Mouse (Mus musculus): ENCODE measurements around the gene Vav3.

Gene Vav3

GRCm38 (mm10) chr3:109335470-109335869, 5.0 kb upstream of the Vav3 start:
- H3K27me3 ChIP-seq (ENCODE audit: control insufficient read depth, insufficient read depth, low read length, poor library complexity, severe bottlenecking) = no peaks in the 10 kb centered on the region
- DNase-seq (ENCODE audit: low read depth, low spot score) = no peak

GRCm38 (mm10) chr3:109339290-109339689, 1.2 kb upstream of the Vav3 start:
- no peak for DNase-seq (ENCODE audit: low read depth, low spot score)
- Histone ChIP-seq H3K27me3 (ENCODE audit: control insufficient read depth, insufficient read depth, low read length, poor library complexity, severe bottlenecking) (no peaks in the 10 kb centered on the region), H3K36me3 (ENCODE audit: control insufficient read depth, insufficient read depth, low read length, poor library complexity, severe bottlenecking) (no peaks in the 10 kb centered on the region)

More at GRCm38 (mm10) chr3:109335470-109335869, 5.0 kb upstream of the Vav3 start:
- H3K36me3 ChIP-seq (ENCODE audit: control insufficient read depth, insufficient read depth, low read length, poor library complexity, severe bottlenecking) = no peaks in the 10 kb centered on the region

- DNase-seq (ENCODE audit: low read depth, low spot score) = peak; percentile 79
- Histone ChIP-seq H3K27me3 (ENCODE audit: control insufficient read depth, insufficient read depth, low read length, poor library complexity, severe bottlenecking) (no peaks in the 10 kb centered on the region), H3K36me3 (ENCODE audit: control insufficient read depth, insufficient read depth, low read length, poor library complexity, severe bottlenecking) (no peaks in the 10 kb centered on the region)
Measured at GRCm38 (mm10) chr3:109339941-109340273, 546 bp upstream of the Vav3 start.

- DNase-seq (ENCODE audit: low read depth, low spot score) = no peak
- no peaks in the 10 kb centered on the region for H3K27me3 ChIP-seq (ENCODE audit: control insufficient read depth, insufficient read depth, low read length, poor library complexity, severe bottlenecking)
- H3K36me3 ChIP-seq (ENCODE audit: control insufficient read depth, insufficient read depth, low read length, poor library complexity, severe bottlenecking) = no peaks in the 10 kb centered on the region
Measured at GRCm38 (mm10) chr3:109341071-109341480, 623 bp downstream of the Vav3 start.

- peak; percentile 67 for DNase-seq (ENCODE audit: low read depth, low spot score)
- no peaks in the 10 kb centered on the region for H3K27me3 ChIP-seq (ENCODE audit: control insufficient read depth, insufficient read depth, low read length, poor library complexity, severe bottlenecking)
- H3K36me3 ChIP-seq (ENCODE audit: control insufficient read depth, insufficient read depth, low read length, poor library complexity, severe bottlenecking) = no peaks in the 10 kb centered on the region
Measured at GRCm38 (mm10) chr3:109341631-109342030, 1.2 kb downstream of the Vav3 start.

GRCm38 (mm10) chr3:109351956-109352684, 11.7 kb downstream of the Vav3 start:
- no peak for DNase-seq (ENCODE audit: low read depth, low spot score)
- H3K27me3 ChIP-seq (ENCODE audit: control insufficient read depth, insufficient read depth, low read length, poor library complexity, severe bottlenecking) = no peaks in the 10 kb centered on the region
- no peaks in the 10 kb centered on the region for H3K36me3 ChIP-seq (ENCODE audit: control insufficient read depth, insufficient read depth, low read length, poor library complexity, severe bottlenecking)

GRCm38 (mm10) chr3:109352690-109353089, 12.2 kb downstream of the Vav3 start:
- Histone ChIP-seq H3K27me3 (ENCODE audit: control insufficient read depth, insufficient read depth, low read length, poor library complexity, severe bottlenecking) (no peaks in the 10 kb centered on the region), H3K36me3 (ENCODE audit: control insufficient read depth, insufficient read depth, low read length, poor library complexity, severe bottlenecking) (no peaks in the 10 kb centered on the region)
- no peak for DNase-seq (ENCODE audit: low read depth, low spot score)

GRCm38 (mm10) chr3:109353814-109354213, 13.4 kb downstream of the Vav3 start:
- no peak for DNase-seq (ENCODE audit: low read depth, low spot score)
- Histone ChIP-seq H3K27me3 (ENCODE audit: control insufficient read depth, insufficient read depth, low read length, poor library complexity, severe bottlenecking) (no peaks in the 10 kb centered on the region), H3K36me3 (ENCODE audit: control insufficient read depth, insufficient read depth, low read length, poor library complexity, severe bottlenecking) (no peaks in the 10 kb centered on the region)

- H3K27me3 ChIP-seq (ENCODE audit: control insufficient read depth, insufficient read depth, low read length, poor library complexity, severe bottlenecking) = no peaks in the 10 kb centered on the region
- no peak for DNase-seq (ENCODE audit: low read depth, low spot score)
- H3K36me3 ChIP-seq (ENCODE audit: control insufficient read depth, insufficient read depth, low read length, poor library complexity, severe bottlenecking) = no peaks in the 10 kb centered on the region
Measured at GRCm38 (mm10) chr3:109355158-109355557, 14.7 kb downstream of the Vav3 start.

- no peaks in the 10 kb centered on the region for H3K27me3 ChIP-seq (ENCODE audit: control insufficient read depth, insufficient read depth, low read length, poor library complexity, severe bottlenecking)
- H3K36me3 ChIP-seq (ENCODE audit: control insufficient read depth, insufficient read depth, low read length, poor library complexity, severe bottlenecking) = no peaks in the 10 kb centered on the region
- DNase-seq (ENCODE audit: low read depth, low spot score) = peak; percentile 10
Measured at GRCm38 (mm10) chr3:109360746-109361145, 20.3 kb downstream of the Vav3 start.

GRCm38 (mm10) chr3:109361882-109362281, 21.4 kb downstream of the Vav3 start:
- no peaks in the 10 kb centered on the region for H3K36me3 ChIP-seq (ENCODE audit: control insufficient read depth, insufficient read depth, low read length, poor library complexity, severe bottlenecking)
- DNase-seq (ENCODE audit: low read depth, low spot score) = peak; percentile 10
- H3K27me3 ChIP-seq (ENCODE audit: control insufficient read depth, insufficient read depth, low read length, poor library complexity, severe bottlenecking) = no peaks in the 10 kb centered on the region

GRCm38 (mm10) chr3:109362310-109362709, 21.9 kb downstream of the Vav3 start:
- Histone ChIP-seq H3K36me3 (ENCODE audit: control insufficient read depth, insufficient read depth, low read length, poor library complexity, severe bottlenecking) (no peaks in the 10 kb centered on the region), H3K27me3 (ENCODE audit: control insufficient read depth, insufficient read depth, low read length, poor library complexity, severe bottlenecking) (no peaks in the 10 kb centered on the region)
- DNase-seq (ENCODE audit: low read depth, low spot score) = no peak

GRCm38 (mm10) chr3:109363522-109363921, 23.1 kb downstream of the Vav3 start:
- H3K36me3 ChIP-seq (ENCODE audit: control insufficient read depth, insufficient read depth, low read length, poor library complexity, severe bottlenecking) = no peaks in the 10 kb centered on the region
- no peaks in the 10 kb centered on the region for H3K27me3 ChIP-seq (ENCODE audit: control insufficient read depth, insufficient read depth, low read length, poor library complexity, severe bottlenecking)
- DNase-seq (ENCODE audit: low read depth, low spot score) = no peak

- no peaks in the 10 kb centered on the region for H3K36me3 ChIP-seq (ENCODE audit: control insufficient read depth, insufficient read depth, low read length, poor library complexity, severe bottlenecking)
- H3K27me3 ChIP-seq (ENCODE audit: control insufficient read depth, insufficient read depth, low read length, poor library complexity, severe bottlenecking) = no peaks in the 10 kb centered on the region
- no peak for DNase-seq (ENCODE audit: low read depth, low spot score)
Measured at GRCm38 (mm10) chr3:109365875-109366274, 25.4 kb downstream of the Vav3 start.

GRCm38 (mm10) chr3:109366411-109366851, 26.0 kb downstream of the Vav3 start:
- Histone ChIP-seq H3K36me3 (ENCODE audit: control insufficient read depth, insufficient read depth, low read length, poor library complexity, severe bottlenecking) (no peaks in the 10 kb centered on the region), H3K27me3 (ENCODE audit: control insufficient read depth, insufficient read depth, low read length, poor library complexity, severe bottlenecking) (no peaks in the 10 kb centered on the region)
- no peak for DNase-seq (ENCODE audit: low read depth, low spot score)
